8 mouse cellular contexts compared by ENCODE assay signal in the genomic region with DNA sequence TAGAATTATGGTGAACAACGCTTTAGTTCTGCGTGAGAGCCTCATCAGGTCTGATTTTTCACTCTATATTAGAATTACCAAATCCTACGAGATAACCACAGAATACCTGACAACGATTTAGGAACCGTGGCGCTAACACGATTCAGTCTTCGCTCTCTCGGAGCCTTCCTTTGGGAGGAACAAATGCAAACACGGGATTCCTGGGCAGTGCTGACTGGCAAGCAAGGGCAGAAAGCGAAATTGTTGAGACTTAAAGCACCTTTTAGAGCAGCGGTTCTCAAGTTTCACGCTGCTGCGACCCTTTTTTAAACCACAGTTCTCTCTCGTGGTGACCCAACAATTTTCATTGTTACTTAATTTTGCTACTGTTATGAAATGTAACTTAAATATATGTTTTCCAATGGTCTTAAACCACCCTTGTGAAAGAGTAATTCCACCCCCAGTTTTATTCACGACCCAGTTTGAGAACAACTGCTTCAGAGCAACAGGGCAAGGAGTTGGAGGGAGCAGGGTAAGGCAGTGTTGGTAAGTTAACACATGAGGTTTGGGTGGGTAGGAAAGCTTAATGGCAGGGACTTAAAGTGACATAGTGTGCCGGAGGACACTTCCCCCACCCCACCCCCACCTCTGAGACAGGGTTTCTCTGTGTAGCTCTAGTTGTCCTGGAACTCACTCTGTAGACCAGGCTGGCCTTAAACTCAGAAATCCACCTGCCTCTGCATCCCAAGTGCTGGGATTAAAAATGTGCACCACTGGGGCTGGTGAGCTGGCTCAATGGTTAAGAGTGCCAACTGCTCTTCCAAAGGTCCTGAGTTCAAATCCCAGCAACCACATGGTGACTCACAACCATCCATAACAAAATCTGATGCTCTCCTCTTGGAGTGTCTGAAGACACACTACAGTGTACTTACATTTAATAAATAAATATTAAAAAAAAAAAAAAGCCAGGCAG. TPM values are rescaled to one million over a fixed set of nuclear protein-coding genes. Genes with fewer than 3 reads are reported as not detected.
DNase-seq lines count a peak whose midpoint lies in the region; ATAC-seq and TF ChIP-seq lines count a peak whose summit lies in the region.

No protein-coding gene starts in this region.

- peaks cover 24% of the 10 kb centered on the region for H3K4me1 ChIP-seq in heart, embryonic 12.5 days (replicated peaks)
- peaks cover 2% of the 10 kb centered on the region for H3K4me1 ChIP-seq in ES-Bruce4 (ENCODE audit: control insufficient read depth, insufficient read depth, low read length)
- H3K4me1 ChIP-seq in forebrain, embryonic 10.5 days, result peaks cover 28% of the 10 kb centered on the region
- peaks cover 44% of the 10 kb centered on the region for H3K4me1 ChIP-seq in liver, embryonic 12.5 days

- H3K4me3 ChIP-seq in heart, embryonic 12.5 days, result peak overlapping the region; percentile 49
- H3K4me3 ChIP-seq in ES-Bruce4 (ENCODE audit: low read depth, low read length), result peak overlapping the region; percentile 90
- peak overlapping the region; percentile 52 for H3K4me3 ChIP-seq in forebrain, embryonic 10.5 days
- peak overlapping the region; percentile 66 for H3K4me3 ChIP-seq in liver, embryonic 12.5 days

- peak overlapping the region; percentile 77 for H3K9ac ChIP-seq in heart, embryonic 12.5 days
- H3K9ac ChIP-seq in ES-Bruce4 (ENCODE audit: low read depth, poor library complexity, severe bottlenecking), result peak overlapping the region; percentile 57
- H3K9ac ChIP-seq in liver, embryonic 12.5 days, result peak overlapping the region; percentile 77

- peak overlapping the region; percentile 74 for H3K4me2 ChIP-seq in heart, embryonic 12.5 days
- H3K4me2 ChIP-seq in liver, embryonic 12.5 days, result peak overlapping the region; percentile 88

- WGBS in heart, embryonic 12.5 days, result 2% methylated on average over 17 of the region's 17 CpGs
- WGBS in forebrain, embryonic 10.5 days, result 3% methylated on average over 17 of the region's 17 CpGs
- WGBS in liver, embryonic 12.5 days (ENCODE audit: insufficient replicate concordance), result 3% methylated on average over 17 of the region's 17 CpGs

- no peaks in the 10 kb centered on the region for H3K27me3 ChIP-seq in heart, embryonic 12.5 days (replicated peaks)
- H3K27me3 ChIP-seq in ES-Bruce4 (ENCODE audit: control insufficient read depth, insufficient read depth, low read length, poor library complexity, severe bottlenecking), result no peaks in the 10 kb centered on the region
- H3K27me3 ChIP-seq in forebrain, embryonic 10.5 days (ENCODE audit: poor library complexity, severe bottlenecking), result no peaks in the 10 kb centered on the region
- no peaks in the 10 kb centered on the region for H3K27me3 ChIP-seq in liver, embryonic 12.5 days (replicated peaks)

- peaks cover 37% of the 10 kb centered on the region for H3K36me3 ChIP-seq in heart, embryonic 12.5 days
- peaks cover 5% of the 10 kb centered on the region; the same call in 1 of the 2 replicates for H3K36me3 ChIP-seq in ES-Bruce4 (ENCODE audit: control insufficient read depth, insufficient read depth, low read length, poor library complexity, severe bottlenecking)
- H3K36me3 ChIP-seq in forebrain, embryonic 10.5 days (replicated peaks), result peaks cover 39% of the 10 kb centered on the region
- peaks cover 40% of the 10 kb centered on the region for H3K36me3 ChIP-seq in liver, embryonic 12.5 days

- no peak for TF ChIP-seq POLR2A in ES-Bruce4 (IDR thresholded peaks at IDR 0.05; ENCODE audit: insufficient read depth, low read length)

- intact Hi-C loops in heart, postnatal 10 days (cut with DNase I), result no loop called here
- intact Hi-C loops in left cerebral cortex, postnatal 25 days (cut with DNase I), result no loop called here

- H3K27ac ChIP-seq in heart, embryonic 12.5 days (ENCODE audit: poor library complexity, severe bottlenecking), result peak overlapping the region; percentile 93
- peak overlapping the region; percentile 88 for H3K27ac ChIP-seq in ES-Bruce4 (ENCODE audit: insufficient read depth, low read length)
- peak overlapping the region; percentile 94 for H3K27ac ChIP-seq in forebrain, embryonic 10.5 days
- H3K27ac ChIP-seq in liver, embryonic 12.5 days, result peak overlapping the region; percentile 89

- H3K9me3 ChIP-seq in heart, embryonic 12.5 days (replicated peaks), result no peaks in the 10 kb centered on the region
- no peaks in the 10 kb centered on the region for H3K9me3 ChIP-seq in ES-Bruce4 (replicated peaks; ENCODE audit: control insufficient read depth, insufficient read depth, low read length, poor library complexity, severe bottlenecking)
- no peaks in the 10 kb centered on the region for H3K9me3 ChIP-seq in forebrain, embryonic 10.5 days
- no peaks in the 10 kb centered on the region for H3K9me3 ChIP-seq in liver, embryonic 12.5 days (replicated peaks)

- no peak for TF ChIP-seq CTCF in ES-Bruce4 (IDR thresholded peaks at IDR 0.05; ENCODE audit: low read depth, low read length)

- no peak for DNase-seq in heart, postnatal 10 days
- DNase-seq in forebrain, embryonic 10.5 days (ENCODE audit: extremely low spot score, low spot score), result no peak
- no peak for DNase-seq in left cerebral cortex, postnatal 25 days (ENCODE audit: low spot score in 2 of 2)
- no peak for DNase-seq in kidney, adult 8-10 months

- TF ChIP-seq EP300 in ES-Bruce4 (IDR thresholded peaks at IDR 0.05; ENCODE audit: insufficient read depth, low read depth, low read length), result no peak

- no peak for ATAC-seq in heart, embryonic 12.5 days (ENCODE audit: insufficient number of reproducible peaks, low FRiP score)
- ATAC-seq in liver, embryonic 12.5 days, result no peak
- ATAC-seq in monocyte, adult 5-6 weeks (replicated peaks; ENCODE audit: insufficient number of reproducible peaks, low FRiP score, low TSS enrichment, poor library complexity, severe bottlenecking), result no peak

RNA-seq across cellular contexts. Expression of a gene that starts 4.8 kb away (rescaled TPM):
- polyA plus RNA-seq in heart, embryonic 12.5 days (2016; fragmentation: Nextera tagmentation; extraction: Ambion mirVana), result 777 and 794 TPM in 2 replicates
- 100 to 1,000 TPM; 556 to 561 TPM for total RNA-seq in heart, postnatal 10 days (2021)
- 655 and 670 TPM in 2 replicates for polyA plus RNA-seq in ES-Bruce4 (2011; ENCODE audit: insufficient read depth, insufficient read length, low read depth, missing spikeins)
- polyA plus RNA-seq in forebrain, embryonic 10.5 days (2016; fragmentation: Nextera tagmentation; extraction: Ambion mirVana), result 439 and 441 TPM in 2 replicates
- polyA plus RNA-seq in liver, embryonic 12.5 days (2016; fragmentation: Nextera tagmentation; extraction: Ambion mirVana), result 207 and 222 TPM in 2 replicates
- total RNA-seq in monocyte, adult 5-6 weeks (2017), result 219 to 290 TPM (median 277 TPM) in 3 replicates
- total RNA-seq in left cerebral cortex, postnatal 25 days (2021), result 100 to 1,000 TPM; 657 to 693 TPM

RNA-seq across cellular contexts. Expression of a gene that starts 16.0 kb away (rescaled TPM):
- 0.86 TPM in 1 of 2 replicates, not detected in the other for polyA plus RNA-seq in heart, embryonic 12.5 days (2016; fragmentation: Nextera tagmentation; extraction: Ambion mirVana)
- total RNA-seq in heart, postnatal 10 days (2021), result not detected
- not detected in 2 replicates for polyA plus RNA-seq in ES-Bruce4 (2011; ENCODE audit: insufficient read depth, insufficient read length, low read depth, missing spikeins)
- not detected in 2 replicates for polyA plus RNA-seq in forebrain, embryonic 10.5 days (2016; fragmentation: Nextera tagmentation; extraction: Ambion mirVana)
- not detected in 2 replicates for polyA plus RNA-seq in liver, embryonic 12.5 days (2016; fragmentation: Nextera tagmentation; extraction: Ambion mirVana)
- not detected in 3 replicates for total RNA-seq in monocyte, adult 5-6 weeks (2017)
- total RNA-seq in left cerebral cortex, postnatal 25 days (2021), result not detected

RNA-seq across cellular contexts. Expression of a gene that starts 38.4 kb away (rescaled TPM):
- 45.6 and 50.0 TPM in 2 replicates for polyA plus RNA-seq in heart, embryonic 12.5 days (2016; fragmentation: Nextera tagmentation; extraction: Ambion mirVana)
- 10 to 100 TPM; 18.9 to 19.4 TPM for total RNA-seq in heart, postnatal 10 days (2021)
- 37.5 and 38.0 TPM in 2 replicates for polyA plus RNA-seq in ES-Bruce4 (2011; ENCODE audit: insufficient read depth, insufficient read length, low read depth, missing spikeins)
- 74.9 and 81.9 TPM in 2 replicates for polyA plus RNA-seq in forebrain, embryonic 10.5 days (2016; fragmentation: Nextera tagmentation; extraction: Ambion mirVana)
- polyA plus RNA-seq in liver, embryonic 12.5 days (2016; fragmentation: Nextera tagmentation; extraction: Ambion mirVana), result 39.1 and 39.2 TPM in 2 replicates
- total RNA-seq in monocyte, adult 5-6 weeks (2017), result 22.9 to 36.0 TPM (median 31.0 TPM) in 3 replicates
- total RNA-seq in left cerebral cortex, postnatal 25 days (2021), result 10 to 100 TPM; 20.8 to 25.5 TPM
